Mouse (Mus musculus): ENCODE measurements around the gene Rcan2.

- TF ChIP-seq CTCF (IDR thresholded peaks at IDR 0.05) (no peak), POLR2A (IDR thresholded peaks at IDR 0.05; ENCODE audit: insufficient read depth, low read depth, low read length) (no peak), EP300 (IDR thresholded peaks at IDR 0.05; ENCODE audit: insufficient read depth, low read depth, low read length) (no peak)
Observed at GRCm38 (mm10) chr17:43822630-43823029, 21.5 kb downstream of the Rcan2 start.

All from heart, adult 2 months (tissue).